Mouse (Mus musculus): Measurements from ENCODE around the gene U2surp. TPM values are rescaled to one million over a fixed set of nuclear protein-coding genes. Genes with fewer than 3 reads are reported as not detected.
"Not testable (repeated sequence)": the region's sequence is repeated elsewhere in the genome, so short reads cannot be mapped to it uniquely, and the experiment has no call there.

U2surp gene
- total RNA-seq, 2 experiments from 2014 or later: 17.8 to 25.9 TPM

GRCm38 (mm10) chr9:95488861-95489260 is 22.9 kb downstream of the U2surp start:
- intact Hi-C loops (cut with DNase I): no loop called here
- no peak for DNase-seq

GRCm38 (mm10) chr9:95479981-95480380 is 31.8 kb downstream of the U2surp start:
- no peak for DNase-seq
- intact Hi-C loops (cut with DNase I): no loop called here

- no peak for DNase-seq
- intact Hi-C loops (cut with DNase I): no loop called here
Measured at GRCm38 (mm10) chr9:95478443-95478842, 33.4 kb downstream of the U2surp start.

GRCm38 (mm10) chr9:95472926-95473325 is 38.9 kb downstream of the U2surp start:
- intact Hi-C loops (cut with DNase I): no loop called here
- DNase-seq: no peak

- DNase-seq; intact Hi-C loops (cut with DNase I): not testable (repeated sequence)
Measured at GRCm38 (mm10) chr9:95469011-95469576, 42.7 kb downstream of the U2surp start.

- DNase-seq: no peak
- intact Hi-C loops (cut with DNase I): no loop called here
Measured at GRCm38 (mm10) chr9:95464028-95464427, 47.8 kb downstream of the U2surp start.

- intact Hi-C loops (cut with DNase I): no loop called here
- no peak for DNase-seq
Measured at GRCm38 (mm10) chr9:95451931-95452330, 59.9 kb downstream of the U2surp start.

- intact Hi-C loops (cut with DNase I): no loop called here
- DNase-seq: no peak
Measured at GRCm38 (mm10) chr9:95450586-95450985, 61.2 kb downstream of the U2surp start.

- no peak for DNase-seq
- intact Hi-C loops (cut with DNase I): loop anchor here (10.0 kb wide), 1 partner anchor 708 kb away; no protein-coding TSS in a partner anchor
Measured at GRCm38 (mm10) chr9:95442321-95442731, 69.5 kb downstream of the U2surp start.

- intact Hi-C loops (cut with DNase I): no loop called here
- no peak for DNase-seq
Measured at GRCm38 (mm10) chr9:95437883-95438282, 73.9 kb downstream of the U2surp start.

GRCm38 (mm10) chr9:95436294-95436613 is 75.5 kb downstream of the U2surp start:
- no peak for DNase-seq
- intact Hi-C loops (cut with DNase I): no loop called here

- no peak for DNase-seq
- intact Hi-C loops (cut with DNase I): no loop called here
Measured at GRCm38 (mm10) chr9:95435506-95436293, 76.1 kb downstream of the U2surp start.

- intact Hi-C loops (cut with DNase I): no loop called here
- no peak for DNase-seq
Measured at GRCm38 (mm10) chr9:95428277-95428676, 83.5 kb downstream of the U2surp start.

GRCm38 (mm10) chr9:95413911-95414310 is 97.9 kb downstream of the U2surp start:
- intact Hi-C loops (cut with DNase I): no loop called here
- DNase-seq: no peak

- no peak for DNase-seq
- intact Hi-C loops (cut with DNase I): no loop called here
Measured at GRCm38 (mm10) chr9:95412047-95412446, 99.7 kb downstream of the U2surp start.

GRCm38 (mm10) chr9:95407586-95408220 is 104.1 kb downstream of the U2surp start:
- intact Hi-C loops (cut with DNase I): loop anchor here (5.0 kb wide), 2 partner anchors 225 to 665 kb away; no protein-coding TSS in a partner anchor
- DNase-seq: peak in 1 of 2 experiments; percentile 13

Other genes with a start within 250 kb of the U2surp start
- under 1 TPM; 0.64 to 0.76 TPM for gene Chst2, start 105.3 kb downstream of the U2surp start, total RNA-seq (2021)
- gene Paqr9, start 47.7 kb upstream of the U2surp start, total RNA-seq (2021): 1 to 10 TPM; 3.6 to 4.1 TPM
- 1 to 10 TPM; 3.8 to 8.5 TPM for gene Pcolce2, start 125.6 kb upstream of the U2surp start, total RNA-seq (2021)
- gene Trpc1, start 238.4 kb upstream of the U2surp start, total RNA-seq (2021): under 1 TPM; 0.57 to 0.79 TPM